Comparison of ENCODE assay signal across 27 mouse cellular contexts in the genomic region with DNA sequence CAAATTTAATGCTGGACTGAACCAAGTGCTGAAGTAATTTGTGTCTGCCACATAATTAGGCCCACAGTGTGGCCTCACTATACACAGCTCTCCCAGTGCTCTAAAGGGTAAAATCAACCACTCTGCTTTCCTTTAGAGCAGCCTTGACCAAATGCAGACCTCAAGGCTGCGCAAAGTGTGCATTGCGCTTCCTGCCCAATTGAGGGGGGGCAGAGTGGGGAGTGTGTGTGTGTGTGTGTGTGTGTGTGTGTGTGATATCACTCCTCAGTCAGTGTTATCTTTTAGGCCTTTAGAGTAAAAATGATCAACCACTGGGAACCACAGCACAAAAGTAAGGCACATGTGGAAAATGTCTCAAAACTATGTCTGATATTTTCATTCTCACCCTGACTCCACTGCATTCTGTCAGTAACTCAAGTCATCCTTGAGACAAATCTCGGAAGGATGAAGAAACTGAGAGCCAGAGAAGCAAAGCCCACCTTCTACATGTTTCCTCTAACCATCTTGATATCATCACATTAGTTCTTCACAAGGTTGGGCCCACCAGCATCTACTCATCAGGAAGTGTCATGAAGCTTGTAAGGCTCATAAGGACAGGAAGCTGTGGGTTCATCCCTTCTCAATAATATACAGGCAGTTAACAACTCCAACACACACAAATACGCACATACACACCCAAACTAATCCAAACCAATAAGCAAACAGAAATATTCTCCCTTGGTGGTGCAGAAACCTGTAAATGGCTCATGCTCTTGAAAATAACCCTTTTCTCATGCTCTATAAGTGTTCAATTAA. TPM values are rescaled to one million over a fixed set of nuclear protein-coding genes. Genes with fewer than 3 reads are reported as not detected.
DNase-seq lines count a peak whose midpoint lies in the region; ATAC-seq and TF ChIP-seq lines count a peak whose summit lies in the region.
"Had no signal": no experiment of that assay in that cellular context is flagged by ENCODE, and none has a peak within 500 bp of the region (broad histone marks: within the 10 kb centered on the region; RNA-seq: fewer than 3 reads in every experiment).

No protein-coding gene starts in this region.

- H3K4me1 ChIP-seq in spleen, adult 2 months (ENCODE audit: control insufficient read depth, insufficient read depth, insufficient read length), result peaks cover 19% of the 10 kb centered on the region; the same call in 1 of the 2 replicates
- peaks cover 2% of the 10 kb centered on the region; the same call in 1 of the 2 replicates for H3K4me1 ChIP-seq in small intestine, adult 2 months (ENCODE audit: control insufficient read depth, insufficient read depth, insufficient read length, low read length)
- H3K4me1 ChIP-seq in forebrain, embryonic 11.5 days (replicated peaks; ENCODE audit: control insufficient read depth, insufficient read depth, low read length), result no peaks in the 10 kb centered on the region; the same call in 1 of the 2 replicates

- 60% methylated on average over 4 of the region's 4 CpGs for WGBS in spleen, adult 2 months
- 83% methylated on average over 4 of the region's 4 CpGs for WGBS in small intestine, adult 2 months
- WGBS in forebrain, embryonic 11.5 days, result 89% methylated on average over 4 of the region's 4 CpGs

- H3K9ac ChIP-seq in forebrain, embryonic 11.5 days (ENCODE audit: low read length), result no peak overlapping the region
- H3K9ac ChIP-seq: hindbrain, embryonic 13.5 days; kidney, embryonic 15.5 days; limb, embryonic 15.5 days; liver, embryonic 13.5 days; neural tube, embryonic 13.5 days had no signal

- TF ChIP-seq CTCF in spleen, adult 2 months (IDR thresholded peaks at IDR 0.05; ENCODE audit: extremely low read depth, insufficient read depth, insufficient read length, insufficient replicate concordance), result no peak
- TF ChIP-seq CTCF in small intestine, adult 2 months (IDR thresholded peaks at IDR 0.05; ENCODE audit: extremely low read depth, insufficient read length, insufficient replicate concordance, low read depth, low read length), result no peak

- H3K9me3 ChIP-seq in forebrain, embryonic 11.5 days (ENCODE audit: control insufficient read depth, low read length), result no peaks in the 10 kb centered on the region
- H3K9me3 ChIP-seq: hindbrain, embryonic 13.5 days; kidney, embryonic 15.5 days; limb, embryonic 10.5 days; limb, embryonic 15.5 days; liver, embryonic 13.5 days; midbrain, embryonic 10.5 days; neural tube, embryonic 13.5 days had no signal

- no peaks in the 10 kb centered on the region for H3K36me3 ChIP-seq in spleen, adult 2 months (ENCODE audit: control insufficient read depth, insufficient read depth, low read length)
- H3K36me3 ChIP-seq in small intestine, adult 2 months (ENCODE audit: control insufficient read depth, insufficient read depth, low read length), result no peaks in the 10 kb centered on the region
- H3K36me3 ChIP-seq in forebrain, embryonic 11.5 days (ENCODE audit: control insufficient read depth, insufficient read depth, low read length), result no peaks in the 10 kb centered on the region
- H3K36me3 ChIP-seq: hindbrain, embryonic 13.5 days; kidney, embryonic 15.5 days; limb, embryonic 10.5 days; limb, embryonic 15.5 days; liver, embryonic 13.5 days; midbrain, embryonic 10.5 days; neural tube, embryonic 13.5 days had no signal

- H3K4me3 ChIP-seq in spleen, adult 2 months (ENCODE audit: extremely low read depth, insufficient read depth, insufficient read length), result no peak overlapping the region
- H3K4me3 ChIP-seq in small intestine, adult 2 months (ENCODE audit: low read depth, low read length), result no peak overlapping the region
- no peak overlapping the region for H3K4me3 ChIP-seq in forebrain, embryonic 11.5 days (ENCODE audit: low read depth, low read length)
- H3K4me3 ChIP-seq: hindbrain, embryonic 13.5 days; kidney, embryonic 15.5 days; limb, embryonic 10.5 days; limb, embryonic 15.5 days; liver, embryonic 13.5 days; midbrain, embryonic 10.5 days; neural tube, embryonic 13.5 days had no signal

- no peak overlapping the region for H3K4me2 ChIP-seq in forebrain, embryonic 11.5 days (ENCODE audit: low read depth, low read length, severe bottlenecking)
- H3K4me2 ChIP-seq: hindbrain, embryonic 13.5 days; kidney, embryonic 15.5 days; limb, embryonic 15.5 days; liver, embryonic 13.5 days; neural tube, embryonic 13.5 days had no signal

- H3K27me3 ChIP-seq in spleen, adult 2 months (ENCODE audit: control insufficient read depth, insufficient read depth, low read length), result no peaks in the 10 kb centered on the region
- H3K27me3 ChIP-seq in small intestine, adult 2 months (ENCODE audit: control insufficient read depth, insufficient read depth, low read length), result no peaks in the 10 kb centered on the region
- no peaks in the 10 kb centered on the region for H3K27me3 ChIP-seq in forebrain, embryonic 11.5 days (ENCODE audit: control insufficient read depth, insufficient read depth, low read length)
- H3K27me3 ChIP-seq: hindbrain, embryonic 13.5 days; kidney, embryonic 15.5 days; limb, embryonic 15.5 days; liver, embryonic 13.5 days; neural tube, embryonic 13.5 days had no signal

- DNase-seq in spleen, adult 2 months (ENCODE audit: low read depth in 1 of 2, low spot score in 2 of 2), result peak in 1 of 2 experiments; percentile 17
- no peak for DNase-seq in spleen, postnatal 14 days (ENCODE audit: low spot score in 2 of 2)
- peak; percentile 66 for DNase-seq in induced T-regulatory cell, adult 2 months (ENCODE audit: low read depth)
- DNase-seq in ovary, adult 18-20 months (ENCODE audit: low spot score), result no peak
- no peak for DNase-seq in forebrain, embryonic 11.5 days (ENCODE audit: low spot score)
- DNase-seq: adrenal gland, adult 8-10 months; cerebellum, adult 8-10 months; cerebellum, postnatal 25 days; gastrocnemius, postnatal 36 days; heart, postnatal 4 days; kidney, adult 18-20 months; kidney, postnatal 4 days; liver, embryonic 13.5 days; lung, adult 18-20 months; lung, postnatal 10 days; right cerebral cortex, postnatal 14 days; thymus, adult 18-20 months had no signal

- TF ChIP-seq POLR2A in spleen, adult 2 months (IDR thresholded peaks at IDR 0.05; ENCODE audit: low read depth, low read length), result no peak
- TF ChIP-seq POLR2A in small intestine, adult 2 months (IDR thresholded peaks at IDR 0.05; ENCODE audit: low read depth, low read length), result no peak

- H3K27ac ChIP-seq in spleen, adult 2 months (ENCODE audit: insufficient read depth, low read length), result peak overlapping the region; percentile 32; the same call in 1 of the 2 replicates
- peak overlapping the region; percentile 46; the same call in 1 of the 2 replicates for H3K27ac ChIP-seq in small intestine, adult 2 months (ENCODE audit: insufficient read depth, low read depth, low read length)
- no peak overlapping the region for H3K27ac ChIP-seq in forebrain, embryonic 11.5 days (ENCODE audit: low read depth, low read length)
- H3K27ac ChIP-seq: hindbrain, embryonic 13.5 days; kidney, embryonic 15.5 days; limb, embryonic 10.5 days; limb, embryonic 15.5 days; liver, embryonic 13.5 days; midbrain, embryonic 10.5 days; neural tube, embryonic 13.5 days had no signal

- ATAC-seq in CD4-positive, CD25-positive, alpha-beta regulatory T cell, adult 4 months, result peak; percentile 71
- ATAC-seq in forebrain, embryonic 11.5 days (replicated peaks; ENCODE audit: low FRiP score), result no peak
- ATAC-seq: forebrain, embryonic 14.5 days; midbrain, embryonic 16.5 days had no signal

RNA-seq across cellular contexts. Expression of a gene that starts 15.1 kb away (rescaled TPM):
- polyA plus RNA-seq in spleen, adult 2 months (2012; rRNA removed), result 4.3 and 4.6 TPM in 2 replicates
- polyA plus RNA-seq in CD4-positive, CD25-positive, alpha-beta regulatory T cell, adult 4 months (2017; shearing (Covaris generic)), result 10 to 100 TPM; 21.3 to 24.1 TPM
- polyA plus RNA-seq in small intestine, adult 2 months (2012; rRNA removed), result 2.7 and 4.1 TPM in 2 replicates
- polyA plus RNA-seq in forebrain, embryonic 11.5 days (2014; fragmentation: Nextera tagmentation; extraction: Ambion mirVana), result 11.7 and 12.9 TPM in 2 replicates
